Mouse (Mus musculus) forebrain, embryonic 16.5 days (tissue): ENCODE measurements around the gene Gm49405. TPM values are rescaled to one million over a fixed set of nuclear protein-coding genes. Genes with fewer than 3 reads are reported as not detected.
A peak's percentile ranks its signal among the peaks of the same experiment; 100 is the strongest.

Experiments used
- ATAC-seq: fragments of 200-750 bp; cut with Nextera tagmentation; 2 replicates; pipeline ENCODE4 v1.8.0; 2017; ENCODE audit warnings: mild to moderate bottlenecking, moderate library complexity
- H3K27ac ChIP-seq: fragments of 300-500 bp; sonication (generic); 2 replicates; pipeline ENCODE4 v1.5.1; 2014; ENCODE audit warnings: low read length, control low read depth
- H3K27me3 ChIP-seq: fragments of 300-500 bp; sonication (generic); replicated peaks from 2 replicates; pipeline ENCODE4 v1.6.1; 2014; ENCODE audit warnings: low read length; ENCODE audit not compliant: control insufficient read depth, insufficient read depth
- H3K36me3 ChIP-seq: fragments of 300-500 bp; sonication (generic); 2 replicates; pipeline ENCODE4 v1.6.1; 2014; ENCODE audit not compliant: control insufficient read depth, insufficient read depth
- H3K4me1 ChIP-seq: fragments of 300-500 bp; sonication (generic); replicated peaks from 2 replicates; pipeline ENCODE4 v1.6.1; 2014; ENCODE audit warnings: low read length; ENCODE audit not compliant: control insufficient read depth, insufficient read depth
- H3K4me2 ChIP-seq: fragments of 300-500 bp; sonication (generic); 2 replicates; pipeline ENCODE4 v1.6.1; 2014; ENCODE audit warnings: mild to moderate bottlenecking, low read length, control low read depth
- H3K4me3 ChIP-seq: fragments of 300-500 bp; sonication (generic); replicated peaks from 2 replicates; pipeline ENCODE4 v1.5.1; 2014; ENCODE audit warnings: mild to moderate bottlenecking, low read length, control low read depth
- H3K9ac ChIP-seq: fragments of 300-500 bp; sonication (generic); replicated peaks from 2 replicates; pipeline ENCODE4 v1.6.1; 2014; ENCODE audit warnings: low read depth, low read length, control low read depth
- H3K9me3 ChIP-seq: fragments of 300-500 bp; sonication (generic); 2 replicates; pipeline ENCODE4 v1.6.1; 2016; ENCODE audit warnings: low read length; ENCODE audit not compliant: control insufficient read depth
- WGBS: fragments of 180-500 bp; shearing (Covaris S2); extraction: QIAGEN DNeasy Blood & Tissue Kit; methylation state at CpG from one replicate; pipeline ENCODE4 v1.1.7; 2014; 5-methylcytosine and 5-hydroxymethylcytosine counted together
- polyA plus RNA-seq: library from polyadenylated mRNA; unstranded; fragments of >200 nt; fragmentation: Nextera tagmentation; extraction: Ambion mirVana; gene quantifications from 2 replicates; pipeline ENCODE4 v1.2.1, GENCODE M21; 2015

Gene Gm49405
- polyA plus RNA-seq, 1 experiment from 2014 or later, result 9.6 TPM

- H3K36me3 ChIP-seq, result peaks cover 7% of the 10 kb centered on the region
- H3K27me3 ChIP-seq, result no peaks in the 10 kb centered on the region
- 83% methylated on average over 12 of the region's 12 CpGs for WGBS
- H3K9ac ChIP-seq, result no peak overlapping the region
- H3K4me2 ChIP-seq, result no peak overlapping the region
- H3K9me3 ChIP-seq, result no peaks in the 10 kb centered on the region
- H3K27ac ChIP-seq, result no peak overlapping the region
- H3K4me3 ChIP-seq, result no peak overlapping the region
- peaks cover 13% of the 10 kb centered on the region for H3K4me1 ChIP-seq
- no peak for ATAC-seq
These were observed 3.2 kb downstream of the Gm49405 start for GRCm38 (mm10) chr19:4003641-4004040.

DNA sequence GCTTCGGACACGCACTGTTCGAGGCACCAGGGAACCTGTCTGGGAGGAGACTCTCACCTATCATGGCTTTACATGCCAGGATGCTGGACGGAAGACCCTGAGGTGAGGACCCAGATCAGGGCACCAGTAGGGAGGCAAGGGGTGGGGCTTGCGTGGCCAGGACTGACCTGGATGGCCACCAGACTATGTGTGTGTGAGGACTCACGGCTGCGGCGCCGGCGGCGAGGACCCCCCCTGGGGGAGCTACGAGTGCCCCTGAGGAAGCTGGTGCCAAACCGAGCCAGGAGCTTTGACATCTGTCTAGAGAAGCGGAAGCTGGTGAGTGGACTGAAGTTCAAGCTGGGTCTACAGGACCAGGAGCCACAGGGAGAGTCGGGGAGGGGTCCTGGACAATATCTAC is 3.9 kb downstream of the Gm49405 start:
- 86% methylated on average over 15 of the region's 15 CpGs for WGBS
- no peak overlapping the region for H3K4me3 ChIP-seq
- H3K9me3 ChIP-seq, result no peaks in the 10 kb centered on the region
- peaks cover 7% of the 10 kb centered on the region for H3K36me3 ChIP-seq
- no peak overlapping the region for H3K27ac ChIP-seq
- ATAC-seq, result no peak
- H3K4me2 ChIP-seq, result no peak overlapping the region
- no peak overlapping the region for H3K9ac ChIP-seq
- peaks cover 13% of the 10 kb centered on the region for H3K4me1 ChIP-seq
- H3K27me3 ChIP-seq, result no peaks in the 10 kb centered on the region

DNA sequence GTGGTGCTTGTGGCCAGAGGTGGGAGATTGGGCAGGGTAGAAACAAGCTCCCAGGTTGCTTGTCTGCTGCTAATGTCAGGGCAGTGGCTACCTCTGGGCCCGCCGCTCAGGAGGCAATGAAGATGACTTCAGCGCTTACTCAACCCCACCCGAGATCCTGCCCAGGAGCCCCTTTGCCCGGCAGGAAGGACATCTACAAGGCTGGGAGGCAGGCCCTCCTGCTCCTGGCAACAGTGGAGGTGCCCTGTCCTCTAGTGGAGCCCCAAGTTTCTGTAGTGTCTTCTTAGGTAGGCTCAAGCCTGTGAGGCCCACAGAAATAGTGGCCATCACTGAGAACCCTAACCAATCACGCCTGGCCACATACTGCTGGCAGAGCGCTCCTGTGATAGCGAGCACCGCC is 4.7 kb downstream of the Gm49405 start:
- 82% methylated on average over 9 of the region's 9 CpGs for WGBS
- no peaks in the 10 kb centered on the region for H3K9me3 ChIP-seq
- peaks cover 7% of the 10 kb centered on the region for H3K36me3 ChIP-seq
- no peak overlapping the region for H3K27ac ChIP-seq
- H3K4me3 ChIP-seq, result no peak overlapping the region
- peaks cover 8% of the 10 kb centered on the region for H3K4me1 ChIP-seq
- no peak overlapping the region for H3K9ac ChIP-seq
- no peak overlapping the region for H3K4me2 ChIP-seq
- no peaks in the 10 kb centered on the region for H3K27me3 ChIP-seq
- no peak for ATAC-seq

- Histone ChIP-seq H3K9ac (no peak overlapping the region), H3K36me3 (peaks cover 7% of the 10 kb centered on the region)
These were observed 5.5 kb downstream of the Gm49405 start for GRCm38 (mm10) chr19:4005971-4006370.

GRCm38 (mm10) chr19:4011086-4011485 is 10.7 kb downstream of the Gm49405 start:
- H3K9me3 ChIP-seq, result no peaks in the 10 kb centered on the region
- ATAC-seq, result no peak
- no peak overlapping the region for H3K9ac ChIP-seq
- no peak overlapping the region for H3K4me3 ChIP-seq
- no peaks in the 10 kb centered on the region for H3K27me3 ChIP-seq
- H3K4me2 ChIP-seq, result no peak overlapping the region
- 94% methylated on average over 5 of the region's 5 CpGs for WGBS
- no peak overlapping the region for H3K27ac ChIP-seq
- H3K4me1 ChIP-seq, result peaks cover 13% of the 10 kb centered on the region
- peaks cover 9% of the 10 kb centered on the region for H3K36me3 ChIP-seq

More at GRCm38 (mm10) chr19:4005971-4006370, 5.5 kb downstream of the Gm49405 start:
- no peaks in the 10 kb centered on the region for H3K27me3 ChIP-seq
- H3K4me2 ChIP-seq, result no peak overlapping the region
- H3K9me3 ChIP-seq, result no peaks in the 10 kb centered on the region
- ATAC-seq, result no peak
- 93% methylated on average over 8 of the region's 8 CpGs for whole genome bisulfite sequencing
- no peak overlapping the region for H3K4me3 ChIP-seq
- peaks cover 9% of the 10 kb centered on the region for H3K4me1 ChIP-seq
- no peak overlapping the region for H3K27ac ChIP-seq

DNA sequence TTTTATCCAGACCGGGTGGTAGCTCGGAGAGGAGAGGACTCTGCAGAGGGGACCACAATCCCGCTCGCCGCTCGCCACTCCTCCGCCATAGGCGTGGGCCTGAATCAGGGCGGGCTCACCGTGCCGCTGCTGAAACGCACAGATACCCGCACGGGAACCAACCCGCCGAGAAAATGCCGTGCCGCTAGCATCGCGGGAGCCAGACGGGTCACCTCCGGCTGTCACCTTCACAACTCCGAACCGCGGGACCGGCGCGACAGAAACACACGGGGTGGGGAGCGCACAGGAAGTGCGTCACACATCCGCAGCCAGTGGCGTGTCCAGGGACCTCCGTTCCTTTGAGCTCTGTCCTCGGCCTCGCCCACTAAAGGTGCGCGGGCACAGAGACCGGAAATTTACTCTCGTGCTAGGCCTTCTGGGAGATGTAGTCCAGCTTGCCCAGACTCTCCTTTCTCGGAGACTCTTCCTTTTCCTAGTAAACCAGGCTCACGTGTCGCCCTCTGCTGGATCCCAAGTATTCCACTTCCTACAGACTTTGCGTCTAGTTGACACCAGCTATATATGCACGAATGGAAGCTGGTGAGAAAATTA is 12.1 kb downstream of the Gm49405 start, which contains the start of gene Ndufv1:
Gene Ndufv1, minus strand, starts transcription at position 375 of the 591 bp plus-strand sequence.
- peak within 1 kb of the TSS; percentile 73 for H3K9ac ChIP-seq
- H3K27ac ChIP-seq, result peak within 1 kb of the TSS; percentile 45
- H3K27me3 ChIP-seq, result no peaks in the 10 kb centered on the region
- H3K9me3 ChIP-seq, result no peaks in the 10 kb centered on the region
- peak; percentile 100 for ATAC-seq
- peaks cover 13% of the 10 kb centered on the region for H3K4me1 ChIP-seq
- WGBS, result under 1% methylated on average over 45 of the region's 45 CpGs
- H3K4me3 ChIP-seq, result peak within 1 kb of the TSS; percentile 85
- H3K4me2 ChIP-seq, result peak within 1 kb of the TSS; percentile 78
- H3K36me3 ChIP-seq, result peaks cover 5% of the 10 kb centered on the region; the same call in 1 of the 2 replicates

- Histone ChIP-seq H3K4me1 (peaks cover 13% of the 10 kb centered on the region), H3K9ac (0 out of 2 replicates have a peak overlapping the region, but pooled peaks have one; percentile 15), H3K36me3 (peaks cover 5% of the 10 kb centered on the region; the same call in 1 of the 2 replicates), H3K27me3 (no peaks in the 10 kb centered on the region), H3K27ac (no peak overlapping the region), H3K4me2 (peak overlapping the region; percentile 48), H3K9me3 (no peaks in the 10 kb centered on the region), H3K4me3 (peak overlapping the region; percentile 85)
- WGBS, result 24% methylated on average over 9 of the region's 9 CpGs
- ATAC-seq, result no peak
These were observed 12.6 kb downstream of the Gm49405 start for GRCm38 (mm10) chr19:4013066-4013465.

DNA sequence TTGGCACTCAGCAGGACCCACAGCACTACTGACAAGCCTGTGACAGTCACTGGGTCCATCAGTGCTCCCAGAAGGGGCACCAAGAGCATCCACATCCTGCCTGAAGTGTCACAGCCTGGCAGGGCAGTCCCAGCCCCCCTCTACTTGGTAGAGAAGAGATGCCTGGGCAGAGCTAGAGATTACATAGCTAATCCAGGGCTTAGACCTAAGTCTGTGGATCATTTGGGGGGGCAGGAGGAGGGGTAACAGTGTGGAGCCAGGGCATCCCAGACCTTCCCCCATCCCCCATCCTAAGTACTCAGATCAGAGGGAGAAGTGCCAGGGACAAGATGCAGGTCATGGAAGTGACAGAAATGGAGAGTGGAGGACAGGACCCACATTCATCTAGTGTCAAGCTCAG is 14.4 kb downstream of the Gm49405 start:
- H3K27me3 ChIP-seq, result no peaks in the 10 kb centered on the region
- no peaks in the 10 kb centered on the region for H3K9me3 ChIP-seq
- no peak overlapping the region for H3K9ac ChIP-seq
- 0 out of 2 replicates have a peak, but pooled peaks cover 2% of the 10 kb centered on the region for H3K36me3 ChIP-seq
- peaks cover 18% of the 10 kb centered on the region for H3K4me1 ChIP-seq
- no peak overlapping the region for H3K4me3 ChIP-seq
- no peak for ATAC-seq
- no peak overlapping the region for H3K4me2 ChIP-seq
- no peak overlapping the region for H3K27ac ChIP-seq

GRCm38 (mm10) chr19:4015635-4016034 is 15.2 kb downstream of the Gm49405 start:
- no peak overlapping the region for H3K9ac ChIP-seq

More at GRCm38 (mm10) chr19:4015635-4016034, 15.2 kb downstream of the Gm49405 start:
- peaks cover 18% of the 10 kb centered on the region for H3K4me1 ChIP-seq
- 0 out of 2 replicates have a peak, but pooled peaks cover 2% of the 10 kb centered on the region for H3K36me3 ChIP-seq
- WGBS, result 61% methylated on average over 5 of the region's 5 CpGs
- H3K4me2 ChIP-seq, result no peak overlapping the region
- no peaks in the 10 kb centered on the region for H3K9me3 ChIP-seq
- no peaks in the 10 kb centered on the region for H3K27me3 ChIP-seq
- no peak overlapping the region for H3K27ac ChIP-seq
- no peak overlapping the region for H3K4me3 ChIP-seq
- no peak for ATAC-seq
